Mouse (Mus musculus) heart, embryonic 14.5 days (tissue): ENCODE measurements around the gene Cyb561a3. TPM values are rescaled to one million over a fixed set of nuclear protein-coding genes. Genes with fewer than 3 reads are reported as not detected.

Experiments used
- ATAC-seq: fragments of 200-750 bp; cut with Nextera tagmentation; 2 replicates; pipeline ENCODE4 v1.8.0; 2017; ENCODE audit warnings: low read depth, moderate TSS enrichment; ENCODE audit not compliant: insufficient number of reproducible peaks, insufficient read depth, low FRiP score
- H3K27ac ChIP-seq, 2 experiments: fragments of 200-500 bp in 1 of 2; fragments of 300-500 bp in 1 of 2; sonication (generic) in 1 of 2; replicated peaks in 1 of 2; 2 replicates each; pipeline ENCODE4 v1.5.1; 2012 to 2014; ENCODE audit warnings: low read depth in 2 of 2, low read length in 2 of 2, control low read depth in 1 of 2, mild to moderate bottlenecking in 1 of 2, mixed read lengths in 1 of 2; ENCODE audit not compliant: control insufficient read depth in 1 of 2, insufficient read depth in 1 of 2
- H3K27me3 ChIP-seq: fragments of 300-500 bp; sonication (generic); 2 replicates; pipeline ENCODE4 v1.6.1; 2014; ENCODE audit warnings: mild to moderate bottlenecking, low read length, control low read depth; ENCODE audit not compliant: control insufficient read depth, insufficient read depth
- H3K36me3 ChIP-seq: fragments of 300-500 bp; sonication (generic); 2 replicates; pipeline ENCODE4 v1.6.1; 2014; ENCODE audit warnings: mild to moderate bottlenecking, control low read depth, low read length, mixed read lengths; ENCODE audit not compliant: control insufficient read depth, insufficient read depth
- H3K4me1 ChIP-seq, 2 experiments: fragments of 200-500 bp in 1 of 2; fragments of 300-500 bp in 1 of 2; sonication (generic) in 1 of 2; 2 replicates each; pipeline ENCODE4 v1.6.1; 2012 to 2014; ENCODE audit warnings: low read length in 2 of 2, control low read depth in 1 of 2, mixed read lengths in 1 of 2; ENCODE audit not compliant: control insufficient read depth in 2 of 2, insufficient read depth in 2 of 2
- H3K4me2 ChIP-seq: fragments of 300-500 bp; sonication (generic); 2 replicates; pipeline ENCODE4 v1.6.1; 2014; ENCODE audit warnings: mild to moderate bottlenecking, low read length
- H3K4me3 ChIP-seq, 2 experiments: fragments of 200-500 bp in 1 of 2; fragments of 300-500 bp in 1 of 2; sonication (generic) in 1 of 2; 2 replicates each; pipeline ENCODE4 v1.5.1; 2012 to 2014; ENCODE audit warnings: low read length in 2 of 2, mild to moderate bottlenecking in 2 of 2, control low read depth in 1 of 2, low read depth in 1 of 2, moderate library complexity in 1 of 2; ENCODE audit not compliant: control insufficient read depth in 1 of 2, insufficient read depth in 1 of 2
- H3K9ac ChIP-seq: fragments of 300-500 bp; sonication (generic); 2 replicates; pipeline ENCODE4 v1.6.1; 2014; ENCODE audit warnings: mild to moderate bottlenecking, low read length
- H3K9me3 ChIP-seq: fragments of 300-500 bp; sonication (generic); 2 replicates; pipeline ENCODE4 v1.6.1; 2016; ENCODE audit warnings: low read length, control low read depth; ENCODE audit not compliant: control insufficient read depth
- WGBS: fragments of 180-500 bp; shearing (Covaris S2); extraction: QIAGEN DNeasy Blood & Tissue Kit; methylation state at CpG from one replicate; pipeline ENCODE4 v1.1.7; 2014; 5-methylcytosine and 5-hydroxymethylcytosine counted together
- polyA plus RNA-seq: library from polyadenylated mRNA; unstranded; fragments of >200 nt; fragmentation: Nextera tagmentation; extraction: Ambion mirVana; gene quantifications from 2 replicates; pipeline ENCODE4 v1.2.1, GENCODE M21; 2014

The Cyb561a3 gene
- polyA plus RNA-seq, 1 experiment from 2014 or later = 19.9 TPM

DNA sequence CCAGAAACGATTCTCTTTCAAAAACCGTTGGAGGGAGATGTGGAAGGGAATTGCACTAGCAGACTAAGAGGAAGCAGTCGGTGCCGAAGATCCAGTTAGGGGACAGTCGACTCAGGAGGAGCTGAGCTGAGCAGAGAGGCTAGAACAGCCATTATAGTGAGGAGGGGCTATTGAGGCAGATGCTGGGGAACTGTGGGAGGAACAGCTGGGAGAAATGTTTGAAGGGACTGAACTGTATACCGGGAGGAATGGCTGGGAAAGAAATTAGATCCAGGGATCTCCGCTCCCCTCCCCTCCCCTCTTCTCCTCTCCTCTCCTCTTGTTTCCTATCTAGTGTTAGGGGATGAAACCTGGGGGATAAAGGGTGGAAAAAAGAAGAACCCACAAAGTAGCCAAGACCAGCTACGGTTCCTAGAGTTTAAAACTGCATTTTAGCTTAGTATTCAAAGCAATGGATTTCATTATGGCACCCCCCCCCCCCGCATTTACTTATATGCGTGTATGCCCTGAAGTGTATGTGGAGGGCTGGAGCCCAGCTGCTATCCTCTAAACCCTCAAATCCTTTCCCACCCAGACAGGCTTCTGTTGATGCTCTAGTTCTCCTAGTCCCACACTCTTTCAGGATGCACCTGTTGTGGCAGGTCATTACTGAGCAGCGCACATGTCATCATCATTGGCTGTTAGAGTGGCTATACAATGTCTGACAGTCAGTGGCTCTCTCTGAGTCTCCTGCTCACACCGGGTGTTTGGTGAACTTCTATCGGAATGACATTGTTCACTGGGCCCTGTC is 63.8 kb downstream of the Cyb561a3 start:
- Histone ChIP-seq H3K9me3 (no peaks in the 10 kb centered on the region), H3K9ac (no peak overlapping the region), H3K36me3 (no peaks in the 10 kb centered on the region), H3K27ac (no peak overlapping the region), H3K27me3 (no peaks in the 10 kb centered on the region), H3K4me3 (no peak overlapping the region), H3K4me2 (no peak overlapping the region), H3K4me1 (peaks cover 2 to 3% of the 10 kb centered on the region in 2 experiments; a peak in 1 of 4 replicates)
- ATAC-seq = no peak
- WGBS = 45% methylated on average over 13 of the region's 13 CpGs

Other genes with a start within 250 kb of the Cyb561a3 start
- gene Syt7, start 188.1 kb upstream of the Cyb561a3 start, polyA plus RNA-seq = 0.67 and 0.92 TPM in 2 replicates
- gene Lrrc10b, start 119.7 kb upstream of the Cyb561a3 start, polyA plus RNA-seq = 0.09 and 0.22 TPM in 2 replicates
- not detected in 2 replicates for gene Ppp1r32, start 94.2 kb upstream of the Cyb561a3 start, polyA plus RNA-seq
- gene Cpsf7, start 51.9 kb upstream of the Cyb561a3 start, polyA plus RNA-seq = 31.7 and 34.9 TPM in 2 replicates
- 52.2 and 54.0 TPM in 2 replicates for gene Sdhaf2, start 51.0 kb upstream of the Cyb561a3 start, polyA plus RNA-seq
- 19.3 and 26.0 TPM in 2 replicates for gene Tmem216, start 20.9 kb upstream of the Cyb561a3 start, polyA plus RNA-seq
- gene Tmem138, start 190 bp downstream of the Cyb561a3 start, polyA plus RNA-seq = 26.5 and 27.6 TPM in 2 replicates
- 251 and 258 TPM in 2 replicates for gene Ddb1, start 28.2 kb downstream of the Cyb561a3 start, polyA plus RNA-seq
- gene Tkfc, start 28.5 kb downstream of the Cyb561a3 start, polyA plus RNA-seq = 8.6 and 11.2 TPM in 2 replicates
- gene Vwce, start 57.0 kb downstream of the Cyb561a3 start, polyA plus RNA-seq = 0.36 and 0.51 TPM in 2 replicates
- gene Pga5, start 100.9 kb downstream of the Cyb561a3 start, polyA plus RNA-seq = not detected in 2 replicates
- 28.4 and 30.0 TPM in 2 replicates for gene Vps37c, start 111.6 kb downstream of the Cyb561a3 start, polyA plus RNA-seq
- gene Cd5, start 161.8 kb downstream of the Cyb561a3 start, polyA plus RNA-seq = 0.66 and 1.4 TPM in 2 replicates